Mouse (Mus musculus) bone marrow, adult 2 months (tissue): ENCODE measurements at regions not wholly inside any gene's neighbourhood (a gene's known extent, or its start where the extent isn't known, plus 50 kb on each side); places are given as distances from the start of the nearest gene placed in this dataset.

Source experiments
- H3K27ac ChIP-seq: fragments of 200-500 bp; 2 replicates; pipeline ENCODE4 v1.5.1; 2012; ENCODE audit warnings: low read depth, mild to moderate bottlenecking, control low read depth, inconsistent platforms, low read length; ENCODE audit not compliant: control insufficient read depth, poor library complexity, insufficient read depth
- H3K4me1 ChIP-seq: fragments of 200-500 bp; 2 replicates; pipeline ENCODE4 v1.6.1; 2011; ENCODE audit warnings: low read length; ENCODE audit not compliant: control insufficient read depth, insufficient read depth
- H3K4me3 ChIP-seq: fragments of 200-500 bp; replicated peaks from 2 replicates; pipeline ENCODE3; 2011; ENCODE audit warnings: mild to moderate bottlenecking, low read depth, low read length, control low read depth; ENCODE audit not compliant: control insufficient read depth
- CTCF ChIP-seq: fragments of 200-500 bp; IDR thresholded peaks from 2 replicates; pipeline ENCODE4 v1.5.1; 2011; ENCODE audit warnings: low read length, control low read depth; ENCODE audit not compliant: control insufficient read depth, insufficient read depth
- POLR2A ChIP-seq: fragments of 200-500 bp; IDR thresholded peaks from 2 replicates; pipeline ENCODE4 v1.6.1; 2011; ENCODE audit warnings: low read depth, mild to moderate bottlenecking, control low read depth, low read length, borderline replicate concordance; ENCODE audit not compliant: control insufficient read depth
- WGBS: fragments of 180-500 bp; shearing (Covaris S2); methylation state at CpG from one replicate; pipeline ENCODE4 v1.1.7; 2018; 5-methylcytosine and 5-hydroxymethylcytosine counted together

DNA sequence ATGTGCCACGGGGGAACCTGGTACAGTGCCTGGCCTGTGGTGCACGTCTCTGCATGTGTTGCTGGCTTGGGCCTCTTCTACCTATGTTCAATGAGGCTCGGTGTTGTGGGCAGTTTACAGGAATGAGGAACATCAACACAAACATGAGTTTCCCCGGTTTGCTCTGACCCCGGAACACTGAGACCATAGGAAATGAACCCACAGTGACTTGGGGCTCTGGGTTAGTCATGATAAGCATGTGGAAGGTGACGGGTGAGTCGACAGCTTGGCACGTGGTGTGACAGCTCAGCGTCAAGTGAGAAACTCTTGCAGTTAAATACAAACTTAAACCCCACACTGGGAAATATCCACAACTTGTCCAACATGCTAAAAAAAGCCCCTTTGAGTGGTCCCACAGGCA is 122.4 kb upstream of the Klf14 start:
- Histone ChIP-seq H3K4me1 (peaks cover 5% of the 10 kb centered on the region; the same call in 1 of the 2 replicates), H3K27ac (no peak overlapping the region), H3K4me3 (no peak overlapping the region)
- 25% methylated on average over 9 of the region's 9 CpGs for whole genome bisulfite sequencing
- TF ChIP-seq POLR2A (no peak), CTCF (no peak)

DNA sequence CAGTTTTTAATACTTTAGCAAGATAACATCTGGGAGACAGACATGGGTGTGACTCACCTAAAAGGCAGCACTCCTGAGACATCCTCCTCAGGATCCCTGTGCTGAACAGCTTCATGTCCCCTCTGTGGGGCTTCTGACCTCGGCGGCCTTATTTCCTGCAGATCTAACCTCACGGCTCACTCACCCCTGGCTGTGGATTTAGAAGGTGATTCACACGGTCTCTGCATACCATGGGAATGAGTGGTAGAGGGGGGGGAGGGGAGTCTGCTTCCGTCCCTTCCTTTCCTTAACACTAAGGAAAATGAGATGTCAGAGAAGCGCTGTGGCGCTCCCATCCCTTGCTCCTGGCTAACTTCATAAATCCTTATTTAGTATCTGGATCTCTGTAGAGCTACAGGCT is 123.1 kb upstream of the Klf14 start:
- Histone ChIP-seq H3K4me3 (no peak overlapping the region), H3K4me1 (peaks cover 5% of the 10 kb centered on the region; the same call in 1 of the 2 replicates), H3K27ac (no peak overlapping the region)
- TF ChIP-seq CTCF (no peak), POLR2A (no peak)
- WGBS, result 81% methylated on average over 7 of the region's 7 CpGs

DNA sequence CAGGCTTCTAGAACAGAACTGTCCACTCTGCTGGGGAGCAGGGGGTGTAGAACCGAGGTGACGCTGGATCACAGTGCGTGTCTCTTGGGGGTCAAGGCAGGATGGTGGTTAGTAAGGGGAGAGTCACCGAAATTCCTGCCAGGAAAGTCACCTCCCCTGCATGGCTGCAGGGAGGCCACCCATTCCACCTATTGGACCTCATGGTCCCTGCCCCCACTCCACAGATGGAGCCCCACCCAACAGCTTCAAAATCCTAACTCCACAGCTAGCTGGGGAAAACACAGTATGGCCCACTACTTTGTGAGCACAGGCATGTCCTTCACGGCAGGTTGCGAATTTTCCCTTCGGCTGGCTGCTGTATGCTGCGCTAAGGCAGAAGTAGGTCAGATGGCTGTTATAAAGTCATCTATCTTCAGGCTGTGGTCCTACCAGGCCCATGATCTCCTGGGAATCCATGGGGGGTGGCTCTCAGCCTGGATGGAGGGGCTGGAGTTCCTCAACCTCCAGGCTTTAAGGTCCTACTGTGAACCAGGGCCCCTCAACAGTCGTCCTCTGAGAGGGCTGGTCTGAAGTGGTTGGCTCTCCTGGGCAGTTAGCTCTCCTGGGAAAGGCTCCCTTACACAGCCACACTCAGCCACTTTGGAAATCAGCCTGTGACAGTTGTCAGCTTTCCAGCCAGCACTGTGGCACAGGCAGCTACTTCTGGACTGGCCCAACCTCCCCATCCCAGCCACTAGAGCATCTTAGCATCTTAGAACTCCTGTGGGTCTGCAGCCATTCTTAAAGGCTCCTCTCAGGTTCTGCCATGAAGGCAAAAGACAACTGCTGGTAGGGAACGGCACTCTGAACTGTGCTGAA is 124.0 kb upstream of the Klf14 start:
- Histone ChIP-seq H3K4me1 (peaks cover 5% of the 10 kb centered on the region; the same call in 1 of the 2 replicates), H3K4me3 (no peak overlapping the region), H3K27ac (no peak overlapping the region)
- TF ChIP-seq POLR2A (no peak), CTCF (no peak)
- WGBS, result 94% methylated on average over 10 of the region's 10 CpGs

DNA sequence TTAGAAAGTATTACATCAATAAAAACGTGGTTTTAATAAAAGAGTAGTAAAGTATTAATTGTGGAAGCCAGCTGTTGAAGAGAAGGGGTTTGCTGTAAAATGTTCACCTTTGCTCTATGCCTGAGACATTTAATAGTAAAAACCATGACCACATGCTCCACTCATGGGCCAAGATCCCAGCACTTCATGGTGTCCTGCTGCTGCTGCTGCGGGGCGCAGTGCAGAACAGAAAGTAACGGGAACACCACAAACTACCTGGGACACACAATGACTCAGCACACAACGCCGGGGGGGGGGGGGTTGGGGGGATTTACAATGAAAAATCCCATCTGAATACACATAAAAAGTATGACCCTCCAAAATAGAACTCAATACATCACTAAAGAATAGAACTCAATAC is 124.8 kb upstream of the Klf14 start:
- H3K27ac ChIP-seq, result no peak overlapping the region
- H3K4me1 ChIP-seq, result peaks cover 3% of the 10 kb centered on the region; the same call in 1 of the 2 replicates
- H3K4me3 ChIP-seq, result no peak overlapping the region
- 68% methylated on average over 6 of the region's 6 CpGs for WGBS
- no peak for TF ChIP-seq POLR2A
- TF ChIP-seq CTCF, result no peak

DNA sequence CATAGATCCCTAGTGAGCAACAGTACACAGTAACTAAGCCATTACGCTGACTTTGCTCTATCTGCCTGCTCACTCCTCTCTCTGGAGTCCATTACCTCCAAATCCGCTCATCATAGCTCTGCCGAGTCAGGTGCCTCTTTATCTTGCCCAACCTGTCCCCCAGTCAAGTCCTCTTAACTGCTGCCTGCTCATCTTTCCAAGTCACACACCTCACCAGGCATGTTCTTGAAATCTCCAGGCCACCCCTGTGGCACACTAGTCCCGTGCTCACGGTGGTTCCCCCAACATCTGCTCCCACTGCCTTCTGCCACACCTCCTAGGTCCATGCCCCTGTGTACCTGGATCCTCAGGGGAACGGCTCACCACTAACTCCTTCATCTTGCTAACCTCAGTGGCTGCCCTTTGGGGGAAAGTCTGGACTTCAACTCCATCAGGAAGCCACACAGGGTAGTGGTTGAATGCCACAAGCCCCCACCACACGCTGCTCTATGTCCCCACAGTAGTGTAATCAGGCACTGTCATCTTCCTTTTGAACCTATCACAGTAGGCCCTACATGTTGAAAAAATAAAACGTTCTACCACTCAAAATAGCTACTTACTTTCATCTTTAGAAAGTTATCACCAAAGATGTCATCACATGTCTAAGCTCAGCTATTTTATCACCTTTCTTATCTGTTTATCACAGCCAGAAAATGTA is 126.3 kb upstream of the Klf14 start:
- Histone ChIP-seq H3K4me3 (no peak overlapping the region), H3K4me1 (peaks cover 2% of the 10 kb centered on the region; the same call in 1 of the 2 replicates), H3K27ac (no peak overlapping the region)
- TF ChIP-seq CTCF, result no peak
- no peak for TF ChIP-seq POLR2A
- 44% methylated on average over 8 of the region's 8 CpGs for WGBS

DNA sequence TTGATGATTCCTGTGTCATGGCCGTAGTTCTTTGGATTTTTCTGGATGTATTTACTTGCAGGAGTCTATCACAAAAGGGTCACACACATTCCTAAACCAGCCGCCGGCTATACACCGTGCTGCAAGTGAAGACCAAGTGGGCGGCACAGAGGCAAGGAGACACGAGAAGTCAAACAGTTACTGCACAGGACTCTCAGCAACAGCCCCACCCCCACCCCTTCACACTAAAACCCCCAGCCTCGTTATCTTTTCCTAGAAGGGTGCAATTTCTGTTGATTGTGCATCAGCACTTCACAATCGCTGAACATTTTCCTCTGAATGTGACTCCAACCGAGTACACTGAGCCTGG is 126.9 kb upstream of the Klf14 start:
- H3K27ac ChIP-seq, result no peak overlapping the region
- H3K4me3 ChIP-seq, result no peak overlapping the region
- H3K4me1 ChIP-seq, result no peaks in the 10 kb centered on the region; the same call in 1 of the 2 replicates
- no peak for TF ChIP-seq POLR2A
- TF ChIP-seq CTCF, result no peak
- WGBS, result 74% methylated on average over 9 of the region's 9 CpGs

DNA sequence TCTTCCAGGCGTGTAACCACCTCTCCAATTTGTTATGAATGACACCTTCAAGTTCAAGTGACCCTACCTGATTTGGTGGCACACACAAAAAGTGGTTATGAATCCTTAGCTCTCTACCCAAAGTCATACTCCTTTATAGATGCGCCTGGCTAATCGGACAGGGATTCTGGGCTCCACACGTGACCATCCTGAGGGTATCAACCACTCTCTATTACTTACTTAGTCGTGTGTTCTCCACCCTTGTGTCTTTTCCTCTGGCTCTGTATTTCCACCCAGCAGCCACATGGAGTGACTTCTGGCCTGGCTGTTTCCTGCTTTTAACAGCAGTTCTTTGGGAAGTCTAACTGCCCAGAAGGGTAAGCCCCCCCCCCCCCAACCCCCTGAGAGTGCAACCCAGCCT is 127.4 kb upstream of the Klf14 start:
- no peak overlapping the region for H3K27ac ChIP-seq
- no peak overlapping the region for H3K4me3 ChIP-seq
- no peaks in the 10 kb centered on the region; the same call in 1 of the 2 replicates for H3K4me1 ChIP-seq
- TF ChIP-seq POLR2A (no peak), CTCF (no peak)
- WGBS, result 84% methylated on average over 5 of the region's 5 CpGs

DNA sequence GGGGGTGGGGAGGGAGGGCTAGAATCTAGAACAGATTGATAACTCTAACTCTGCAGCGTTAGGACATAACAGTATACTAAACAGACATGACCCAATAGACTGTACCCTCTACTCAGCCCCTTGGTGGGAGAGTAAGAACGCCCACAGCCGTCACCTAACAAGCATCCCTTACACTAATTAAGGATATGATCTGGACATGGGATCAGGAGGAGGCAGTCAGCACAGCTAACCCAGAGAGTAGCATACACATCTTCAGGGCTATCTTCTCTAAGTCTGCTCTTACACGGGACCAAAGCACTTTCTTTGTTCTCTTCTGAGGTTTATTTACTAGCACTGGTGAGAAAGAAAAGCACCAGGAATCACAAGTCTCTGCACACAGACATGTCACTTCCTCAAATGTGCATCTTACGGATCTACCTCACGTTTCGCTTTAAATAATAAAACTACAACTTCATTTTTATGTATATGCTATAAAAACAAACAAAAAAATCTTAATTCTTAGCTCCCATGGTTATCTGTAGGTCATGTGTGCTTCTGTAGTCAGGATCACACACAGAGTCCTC is 128.0 kb upstream of the Klf14 start:
- Histone ChIP-seq H3K27ac (no peak overlapping the region), H3K4me3 (no peak overlapping the region), H3K4me1 (no peaks in the 10 kb centered on the region; the same call in 1 of the 2 replicates)
- WGBS, result 68% methylated on average over 7 of the region's 7 CpGs
- TF ChIP-seq POLR2A (no peak), CTCF (no peak)
